Mouse (Mus musculus) cortical plate, adult 2 months (tissue): Measurements from ENCODE around the gene Ikzf3.

ENCODE experiments used
- CTCF ChIP-seq: fragments of 200-500 bp; IDR thresholded peaks from 2 replicates; pipeline ENCODE4 v1.5.1; 2011; ENCODE audit warnings: mild to moderate bottlenecking, control low read depth, low read length; ENCODE audit not compliant: insufficient read depth; ENCODE audit errors: extremely low read depth
- POLR2A ChIP-seq: fragments of 200-500 bp; IDR thresholded peaks from 2 replicates; pipeline ENCODE4 v1.6.1; 2011; ENCODE audit warnings: mild to moderate bottlenecking, low read length, control low read depth; ENCODE audit not compliant: insufficient read depth; ENCODE audit errors: extremely low read depth

DNA sequence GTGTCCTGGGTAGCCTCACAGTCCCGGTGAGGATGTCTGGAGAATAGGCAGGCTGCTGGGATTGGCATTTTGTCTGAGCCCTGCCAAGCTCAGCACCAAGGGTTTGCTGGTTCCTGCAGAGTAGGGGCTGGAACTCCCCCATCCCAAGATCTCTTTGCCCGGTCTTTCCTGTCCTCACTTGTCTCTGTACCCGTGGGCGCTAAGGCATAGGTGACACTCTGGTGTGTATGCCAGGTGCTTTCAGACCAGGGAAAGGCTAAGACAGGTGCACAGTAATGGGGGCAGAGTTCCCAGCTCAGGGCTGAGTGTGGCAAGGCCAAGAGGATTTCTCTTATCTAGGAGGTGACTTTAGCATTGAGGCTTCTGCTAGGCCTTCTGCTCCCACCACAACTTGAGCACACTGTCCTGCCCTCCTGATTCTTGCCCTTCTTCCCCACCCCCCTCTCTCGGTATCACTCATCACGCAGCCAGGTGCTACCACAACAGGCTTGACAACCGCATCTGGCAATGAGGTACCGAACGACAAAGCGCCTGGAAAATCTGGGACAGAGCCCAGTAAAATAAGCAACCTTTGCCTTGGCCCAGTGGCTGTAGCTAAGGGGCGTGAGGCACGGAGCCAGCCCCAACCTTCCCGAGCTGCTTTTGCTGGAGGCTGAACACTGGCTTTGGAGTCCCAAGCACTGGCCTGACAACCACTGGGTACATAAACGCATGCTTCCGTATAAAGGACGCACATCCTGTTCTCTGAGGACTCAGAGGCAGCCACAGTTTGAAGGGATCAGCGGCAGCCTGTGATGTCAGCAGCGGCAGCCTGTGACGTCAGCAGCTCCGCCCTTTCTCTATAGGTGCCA is 95.7 kb downstream of the Ikzf3 start:
- TF ChIP-seq POLR2A (no peak), CTCF (no peak)
